Mouse (Mus musculus): ENCODE results near the gene Ghr. TPM values are rescaled to one million over a fixed set of nuclear protein-coding genes. Genes with fewer than 3 reads are reported as not detected.

Gene Ghr
- polyA plus RNA-seq, 1 experiment from 2014 or later, result 8.8 TPM

DNA sequence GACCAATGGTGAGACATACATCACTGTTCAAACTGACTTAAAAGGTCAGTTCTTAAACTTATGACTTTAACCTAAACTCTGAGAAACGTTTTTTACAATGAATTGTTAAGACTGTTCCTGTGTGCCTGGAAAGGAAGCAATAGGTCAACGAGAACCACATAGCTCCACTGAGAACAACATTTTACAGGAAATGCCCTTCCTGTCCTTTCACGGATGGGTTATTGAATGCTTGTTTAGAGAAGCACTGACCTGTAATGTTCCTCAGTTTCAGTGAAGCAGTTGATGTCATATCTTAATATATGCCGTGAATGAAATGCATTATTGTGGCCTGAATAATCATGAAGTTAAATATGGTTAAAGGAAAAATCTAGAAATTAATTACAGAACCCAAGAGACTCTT lies 147.7 kb downstream of the Ghr start:
- H3K9ac ChIP-seq (replicated peaks), result no peak overlapping the region
- no peak overlapping the region for H3K27ac ChIP-seq
- H3K36me3 ChIP-seq, result no peaks in the 10 kb centered on the region
- H3K4me1 ChIP-seq (replicated peaks), result no peaks in the 10 kb centered on the region
- no peaks in the 10 kb centered on the region for H3K27me3 ChIP-seq
- 79% methylated on average over 4 of the region's 4 CpGs for WGBS
- H3K4me3 ChIP-seq (replicated peaks), result no peak overlapping the region
- no peak overlapping the region for H3K4me2 ChIP-seq (replicated peaks)
- ATAC-seq, result no peak
- no peaks in the 10 kb centered on the region for H3K9me3 ChIP-seq

DNA sequence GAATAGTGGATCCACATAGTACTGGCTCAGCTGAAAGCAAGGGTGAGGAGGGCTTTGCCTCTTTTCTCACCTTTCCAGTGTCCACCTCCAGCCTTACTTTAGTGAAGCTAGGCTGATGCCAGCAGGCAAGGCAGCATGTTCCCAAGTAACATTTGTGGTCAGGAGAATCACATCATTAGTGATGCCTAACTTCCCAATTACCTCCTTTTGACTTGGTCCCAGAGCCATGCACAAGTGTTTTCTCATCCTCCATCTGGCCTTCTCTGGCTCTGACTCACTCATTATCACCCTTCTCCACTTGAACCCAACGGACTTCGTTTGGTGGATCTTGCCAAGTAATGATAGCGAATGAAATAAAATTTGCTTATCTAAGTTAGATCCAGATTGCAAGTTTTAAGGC lies 148.8 kb downstream of the Ghr start:
- Histone ChIP-seq H3K9me3 (no peaks in the 10 kb centered on the region), H3K4me3 (replicated peaks) (no peak overlapping the region), H3K36me3 (no peaks in the 10 kb centered on the region), H3K9ac (replicated peaks) (no peak overlapping the region), H3K27ac (no peak overlapping the region), H3K4me1 (replicated peaks) (no peaks in the 10 kb centered on the region), H3K4me2 (replicated peaks) (no peak overlapping the region), H3K27me3 (no peaks in the 10 kb centered on the region)
- 96% methylated on average over 3 of the region's 3 CpGs for WGBS
- ATAC-seq, result no peak

- no peaks in the 10 kb centered on the region for H3K9me3 ChIP-seq
- no peaks in the 10 kb centered on the region for H3K4me1 ChIP-seq (replicated peaks)
- no peak overlapping the region for H3K9ac ChIP-seq (replicated peaks)
- no peak overlapping the region for H3K4me3 ChIP-seq (replicated peaks)
- 82% methylated on average over 7 of the region's 7 CpGs for WGBS
- no peaks in the 10 kb centered on the region for H3K36me3 ChIP-seq
- H3K27ac ChIP-seq, result no peak overlapping the region
- no peak for ATAC-seq
- no peaks in the 10 kb centered on the region for H3K27me3 ChIP-seq
- H3K4me2 ChIP-seq (replicated peaks), result no peak overlapping the region
Measured at GRCm38 (mm10) chr15:3433281-3433680, 150.0 kb downstream of the Ghr start.

GRCm38 (mm10) chr15:3432823-3433222 lies 150.5 kb downstream of the Ghr start:
- no peak overlapping the region for H3K9ac ChIP-seq (replicated peaks)
- no peaks in the 10 kb centered on the region for H3K9me3 ChIP-seq
- ATAC-seq, result no peak
- H3K36me3 ChIP-seq, result no peaks in the 10 kb centered on the region
- no peaks in the 10 kb centered on the region for H3K27me3 ChIP-seq
- H3K27ac ChIP-seq, result no peak overlapping the region
- no peak overlapping the region for H3K4me2 ChIP-seq (replicated peaks)
- H3K4me3 ChIP-seq (replicated peaks), result no peak overlapping the region
- 84% methylated on average over 1 of the region's 1 CpGs for WGBS
- no peaks in the 10 kb centered on the region for H3K4me1 ChIP-seq (replicated peaks)

GRCm38 (mm10) chr15:3429417-3429816 lies 153.9 kb downstream of the Ghr start:
- Histone ChIP-seq H3K4me1 (replicated peaks) (no peaks in the 10 kb centered on the region), H3K27me3 (no peaks in the 10 kb centered on the region), H3K27ac (no peak overlapping the region), H3K9me3 (no peaks in the 10 kb centered on the region), H3K36me3 (no peaks in the 10 kb centered on the region), H3K4me3 (replicated peaks) (no peak overlapping the region), H3K4me2 (replicated peaks) (no peak overlapping the region), H3K9ac (replicated peaks) (no peak overlapping the region)
- no peak for ATAC-seq

DNA sequence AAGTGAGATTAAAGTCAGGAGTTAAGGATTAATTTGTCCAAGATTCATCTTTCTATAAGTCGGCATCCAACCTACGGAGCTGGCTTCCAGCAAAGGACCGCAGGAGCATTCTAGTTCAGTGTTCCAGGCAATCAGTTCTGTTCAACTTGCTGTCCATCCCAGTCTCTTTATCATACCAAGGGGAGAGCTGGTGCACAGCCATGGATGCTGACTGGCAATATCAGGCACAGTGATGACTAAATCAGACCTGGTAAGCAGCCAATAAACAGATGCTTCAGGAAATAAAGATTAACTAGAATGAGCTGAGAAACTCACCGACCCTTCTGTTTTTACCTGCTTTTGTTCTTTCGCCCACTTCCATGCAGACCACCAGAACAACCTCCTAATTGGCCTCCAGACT lies 154.3 kb downstream of the Ghr start:
- Histone ChIP-seq H3K9ac (replicated peaks) (no peak overlapping the region), H3K27me3 (no peaks in the 10 kb centered on the region), H3K4me3 (replicated peaks) (no peak overlapping the region), H3K27ac (no peak overlapping the region), H3K4me2 (replicated peaks) (no peak overlapping the region), H3K4me1 (replicated peaks) (no peaks in the 10 kb centered on the region), H3K36me3 (no peaks in the 10 kb centered on the region), H3K9me3 (no peaks in the 10 kb centered on the region)
- no peak for ATAC-seq
- WGBS, result 93% methylated on average over 5 of the region's 5 CpGs

GRCm38 (mm10) chr15:3426401-3426800 lies 156.9 kb downstream of the Ghr start:
- no peak overlapping the region for H3K9ac ChIP-seq (replicated peaks)
- no peaks in the 10 kb centered on the region for H3K36me3 ChIP-seq
- H3K4me1 ChIP-seq (replicated peaks), result 0 out of 2 replicates have a peak, but pooled peaks cover 4% of the 10 kb centered on the region
- H3K27ac ChIP-seq, result no peak overlapping the region
- no peak overlapping the region for H3K4me2 ChIP-seq (replicated peaks)
- WGBS, result 72% methylated on average over 4 of the region's 4 CpGs
- ATAC-seq, result no peak
- H3K4me3 ChIP-seq (replicated peaks), result no peak overlapping the region
- H3K27me3 ChIP-seq, result no peaks in the 10 kb centered on the region
- H3K9me3 ChIP-seq, result no peaks in the 10 kb centered on the region

GRCm38 (mm10) chr15:3423177-3423576 lies 160.1 kb downstream of the Ghr start:
- H3K9me3 ChIP-seq, result no peaks in the 10 kb centered on the region
- ATAC-seq, result no peak
- H3K27ac ChIP-seq, result no peak overlapping the region
- no peak overlapping the region for H3K9ac ChIP-seq (replicated peaks)
- WGBS, result 48% methylated on average over 4 of the region's 4 CpGs
- no peaks in the 10 kb centered on the region for H3K27me3 ChIP-seq
- no peak overlapping the region for H3K4me3 ChIP-seq (replicated peaks)
- H3K36me3 ChIP-seq, result no peaks in the 10 kb centered on the region
- H3K4me1 ChIP-seq (replicated peaks), result 0 out of 2 replicates have a peak, but pooled peaks cover 4% of the 10 kb centered on the region
- no peak overlapping the region for H3K4me2 ChIP-seq (replicated peaks)

DNA sequence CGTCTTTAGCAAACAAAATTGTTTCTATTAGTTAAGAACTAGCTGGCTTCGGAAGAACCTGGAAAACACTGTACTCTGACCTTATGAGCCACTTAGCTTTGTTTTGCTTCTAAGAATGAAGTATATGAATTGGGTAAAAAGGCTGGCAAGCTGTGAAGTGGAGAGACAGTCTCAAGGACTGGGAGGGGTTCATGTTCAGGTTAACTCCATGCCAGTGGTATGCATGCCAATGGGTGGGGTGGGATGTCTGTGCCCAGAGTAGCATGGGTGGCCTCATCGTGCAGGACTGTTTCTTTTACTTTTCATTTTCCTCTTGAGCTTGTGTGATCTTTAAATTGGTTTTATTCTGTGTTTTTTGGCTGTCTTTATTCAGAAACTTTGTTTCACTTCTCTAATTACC lies 165.6 kb downstream of the Ghr start:
- H3K4me3 ChIP-seq (replicated peaks), result no peak overlapping the region
- H3K36me3 ChIP-seq, result no peaks in the 10 kb centered on the region
- H3K4me1 ChIP-seq (replicated peaks), result no peaks in the 10 kb centered on the region
- no peaks in the 10 kb centered on the region for H3K9me3 ChIP-seq
- no peak overlapping the region for H3K9ac ChIP-seq (replicated peaks)
- ATAC-seq, result no peak
- no peaks in the 10 kb centered on the region for H3K27me3 ChIP-seq
- 84% methylated on average over 3 of the region's 3 CpGs for WGBS
- no peak overlapping the region for H3K4me2 ChIP-seq (replicated peaks)
- H3K27ac ChIP-seq, result no peak overlapping the region

DNA sequence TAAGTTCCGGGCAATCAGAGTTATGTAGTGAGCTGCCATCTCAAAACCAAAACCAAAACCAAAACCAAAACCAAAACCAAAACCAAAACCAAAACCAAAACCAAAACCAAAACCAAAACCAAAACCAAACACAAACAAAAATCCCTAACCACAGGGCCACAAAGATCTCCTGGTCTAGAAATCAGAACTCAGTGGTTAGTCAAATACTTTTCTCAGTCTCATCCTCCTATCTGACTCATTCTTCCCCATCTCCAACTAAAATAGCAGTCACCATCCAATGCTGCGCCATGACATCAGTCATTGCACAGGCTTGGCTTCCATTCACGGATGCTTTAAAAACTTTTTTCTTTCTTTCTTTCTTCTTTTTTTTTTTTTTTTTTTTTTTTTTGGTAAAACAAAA lies 170.2 kb downstream of the Ghr start:
- WGBS, result 94% methylated on average over 3 of the region's 3 CpGs

GRCm38 (mm10) chr15:3408478-3408877 lies 174.8 kb downstream of the Ghr start:
- no peak for ATAC-seq
- WGBS, result 93% methylated on average over 4 of the region's 4 CpGs
- no peaks in the 10 kb centered on the region for H3K9me3 ChIP-seq
- H3K27ac ChIP-seq, result no peak overlapping the region
- no peak overlapping the region for H3K9ac ChIP-seq (replicated peaks)
- H3K4me1 ChIP-seq (replicated peaks), result no peaks in the 10 kb centered on the region
- no peak overlapping the region for H3K4me3 ChIP-seq (replicated peaks)
- H3K27me3 ChIP-seq, result no peaks in the 10 kb centered on the region
- H3K36me3 ChIP-seq, result no peaks in the 10 kb centered on the region
- no peak overlapping the region for H3K4me2 ChIP-seq (replicated peaks)

More for the DNA sequence above, 170.2 kb downstream of the Ghr start:
- Histone ChIP-seq H3K27ac (no peak overlapping the region), H3K36me3 (no peaks in the 10 kb centered on the region), H3K27me3 (no peaks in the 10 kb centered on the region), H3K4me3 (replicated peaks) (no peak overlapping the region), H3K4me2 (replicated peaks) (no peak overlapping the region), H3K9ac (replicated peaks) (no peak overlapping the region), H3K9me3 (no peaks in the 10 kb centered on the region), H3K4me1 (replicated peaks) (no peaks in the 10 kb centered on the region)
- no peak for ATAC-seq

DNA sequence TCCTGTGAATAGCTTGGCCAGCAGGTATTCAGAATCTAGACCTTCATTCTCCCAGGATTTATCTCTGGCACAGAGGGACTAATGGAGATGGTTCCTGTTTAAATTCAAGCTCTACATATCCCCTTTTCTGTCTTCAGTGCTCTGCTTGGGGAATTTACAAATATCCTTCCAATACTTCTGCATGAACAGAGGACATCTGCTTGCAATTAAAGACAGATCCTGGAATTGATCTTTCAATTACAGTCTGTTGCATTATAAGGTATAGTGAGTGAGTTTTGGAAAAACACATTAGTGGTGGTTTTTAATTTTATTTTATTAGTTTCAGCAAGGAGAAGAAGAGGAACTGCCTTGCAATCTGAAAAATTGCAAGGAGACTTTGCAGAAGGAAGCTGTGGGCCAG lies 184.1 kb downstream of the Ghr start:
- H3K27me3 ChIP-seq, result no peaks in the 10 kb centered on the region
- H3K9ac ChIP-seq (replicated peaks), result no peak overlapping the region
- H3K9me3 ChIP-seq, result no peaks in the 10 kb centered on the region
- H3K27ac ChIP-seq, result no peak overlapping the region
- no peaks in the 10 kb centered on the region for H3K36me3 ChIP-seq
- no peak overlapping the region for H3K4me3 ChIP-seq (replicated peaks)
- no peak overlapping the region for H3K4me2 ChIP-seq (replicated peaks)
- H3K4me1 ChIP-seq (replicated peaks), result no peaks in the 10 kb centered on the region
- no peak for ATAC-seq

- Histone ChIP-seq H3K4me1 (replicated peaks) (no peaks in the 10 kb centered on the region), H3K9me3 (no peaks in the 10 kb centered on the region), H3K4me2 (replicated peaks) (no peak overlapping the region), H3K9ac (replicated peaks) (no peak overlapping the region), H3K4me3 (replicated peaks) (no peak overlapping the region), H3K36me3 (no peaks in the 10 kb centered on the region), H3K27me3 (no peaks in the 10 kb centered on the region), H3K27ac (no peak overlapping the region)
- ATAC-seq, result no peak
- 85% methylated on average over 3 of the region's 3 CpGs for WGBS
Measured at GRCm38 (mm10) chr15:3397369-3398100, 185.8 kb downstream of the Ghr start.

All from midbrain, embryonic 13.5 days (tissue).